Mouse (Mus musculus) liver, postnatal 0 days (tissue): ENCODE measurements around the gene Col8a2. TPM values are rescaled to one million over a fixed set of nuclear protein-coding genes. Genes with fewer than 3 reads are reported as not detected.

ENCODE experiments used
- ATAC-seq: fragments of 200-750 bp; cut with Nextera tagmentation; 2 replicates; pipeline ENCODE4 v1.8.0; 2017; ENCODE audit warnings: mild to moderate bottlenecking, moderate library complexity
- DNase-seq: peaks from one replicate; pipeline ENCODE4 v3.0.0-alpha.2; 2016
- H3K27ac ChIP-seq: fragments of 300-500 bp; sonication (generic); 2 replicates; pipeline ENCODE4 v1.5.1; 2014; ENCODE audit warnings: antibody characterized with exemption, moderate library complexity, mild to moderate bottlenecking, low read depth
- H3K27me3 ChIP-seq: fragments of 300-500 bp; sonication (generic); 2 replicates; pipeline ENCODE4 v1.6.1; 2014; ENCODE audit warnings: low read length, control low read depth, mixed read lengths; ENCODE audit not compliant: insufficient read depth
- H3K36me3 ChIP-seq: fragments of 300-500 bp; sonication (generic); replicated peaks from 2 replicates; pipeline ENCODE4 v1.6.1; 2014; ENCODE audit warnings: mild to moderate bottlenecking, control low read depth, low read length, moderate library complexity, mixed read lengths; ENCODE audit not compliant: insufficient read depth
- H3K4me1 ChIP-seq: fragments of 300-500 bp; sonication (generic); 2 replicates; pipeline ENCODE4 v1.6.1; 2014; ENCODE audit warnings: antibody characterized with exemption, mild to moderate bottlenecking, control low read depth; ENCODE audit not compliant: insufficient read depth
- H3K4me2 ChIP-seq: fragments of 300-500 bp; sonication (generic); 2 replicates; pipeline ENCODE4 v1.6.1; 2014; ENCODE audit warnings: low read depth, mild to moderate bottlenecking, low read length, moderate library complexity, mixed read lengths
- H3K4me3 ChIP-seq: fragments of 300-500 bp; sonication (generic); 2 replicates; pipeline ENCODE4 v1.5.1; 2014; ENCODE audit warnings: low read depth, low read length
- H3K9ac ChIP-seq: fragments of 300-500 bp; sonication (generic); replicated peaks from 2 replicates; pipeline ENCODE4 v1.6.1; 2014; ENCODE audit warnings: mild to moderate bottlenecking, moderate library complexity
- H3K9me3 ChIP-seq: fragments of 300-500 bp; sonication (generic); 2 replicates; pipeline ENCODE4 v1.6.1; 2016; ENCODE audit warnings: mild to moderate bottlenecking, control low read depth, low read length, mixed read lengths
- CTCF ChIP-seq: sonication (generic); IDR thresholded peaks from 2 replicates; pipeline ENCODE4 v1.5.1; 2016; ENCODE audit warnings: antibody characterized with exemption, low read depth
- EP300 ChIP-seq: IDR thresholded peaks from 2 replicates; pipeline ENCODE4 v1.6.1; 2016; ENCODE audit warnings: antibody characterized with exemption, low read depth, mild to moderate bottlenecking
- WGBS: fragments of 180-500 bp; shearing (Covaris S2); extraction: QIAGEN DNeasy Blood & Tissue Kit; methylation state at CpG from one replicate; pipeline ENCODE4 v1.1.7; 2014; ENCODE audit not compliant: insufficient replicate concordance; 5-methylcytosine and 5-hydroxymethylcytosine counted together
- polyA plus RNA-seq: library from polyadenylated mRNA; unstranded; fragments of >200 nt; fragmentation: Nextera tagmentation; extraction: Ambion mirVana; gene quantifications from 2 replicates; pipeline ENCODE4 v1.2.1, GENCODE M21; 2015

Col8a2 gene
- polyA plus RNA-seq, 1 experiment from 2014 or later, result 0.25 TPM

DNA sequence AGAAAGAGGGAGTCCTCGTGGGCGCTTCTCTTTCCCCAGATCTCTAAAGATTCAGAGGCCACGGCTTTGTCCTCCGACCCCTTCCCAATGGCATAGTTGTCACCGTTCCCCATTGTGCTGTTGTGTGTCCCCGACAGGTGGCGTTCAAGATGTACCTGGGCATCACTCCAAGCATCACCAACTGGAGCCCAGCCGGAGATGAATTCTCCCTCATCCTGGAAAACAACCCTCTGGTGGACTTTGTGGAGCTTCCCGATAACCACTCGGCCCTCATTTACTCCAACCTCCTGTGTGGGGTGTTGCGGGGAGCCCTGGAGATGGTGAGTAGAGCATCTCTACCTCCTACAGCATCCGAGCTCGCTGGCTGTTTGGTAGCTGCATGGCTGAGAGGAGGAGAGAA, 12.8 kb upstream of the Col8a2 start:
- no peak for ATAC-seq
- no peaks in the 10 kb centered on the region for H3K9me3 ChIP-seq
- 92% methylated on average over 13 of the region's 13 CpGs for WGBS
- H3K9ac ChIP-seq, result no peak overlapping the region
- no peaks in the 10 kb centered on the region for H3K27me3 ChIP-seq
- no peak overlapping the region for H3K4me3 ChIP-seq
- H3K36me3 ChIP-seq, result peaks cover 12% of the 10 kb centered on the region
- H3K27ac ChIP-seq, result no peak overlapping the region
- TF ChIP-seq CTCF (no peak), EP300 (no peak)
- H3K4me1 ChIP-seq, result no peaks in the 10 kb centered on the region
- H3K4me2 ChIP-seq, result no peak overlapping the region
- DNase-seq, result no peak

DNA sequence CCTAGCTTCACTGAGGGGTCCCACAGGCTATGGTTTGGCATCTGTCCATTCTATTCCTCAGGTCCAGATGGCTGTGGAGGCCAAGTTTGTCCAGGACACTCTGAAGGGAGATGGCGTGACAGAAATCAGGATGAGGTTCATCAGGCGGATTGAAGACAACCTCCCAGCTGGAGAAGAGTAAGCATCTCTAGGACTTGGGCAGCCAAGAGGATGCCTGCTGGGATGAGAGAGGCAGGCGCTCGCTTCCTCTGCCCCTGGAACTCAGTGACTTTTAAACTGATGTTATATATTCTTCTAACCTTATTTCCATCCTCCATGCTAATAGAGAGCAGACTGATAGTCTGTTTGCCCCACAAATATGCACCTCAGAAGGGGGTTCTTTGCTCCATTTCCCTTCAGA, 11.5 kb upstream of the Col8a2 start:
- ATAC-seq, result no peak
- Histone ChIP-seq H3K9ac (no peak overlapping the region), H3K4me3 (no peak overlapping the region), H3K27ac (no peak overlapping the region), H3K27me3 (no peaks in the 10 kb centered on the region), H3K4me1 (no peaks in the 10 kb centered on the region), H3K9me3 (no peaks in the 10 kb centered on the region), H3K4me2 (no peak overlapping the region), H3K36me3 (peaks cover 12% of the 10 kb centered on the region)
- 78% methylated on average over 4 of the region's 4 CpGs for WGBS
- DNase-seq, result no peak
- TF ChIP-seq EP300 (no peak), CTCF (no peak)

DNA sequence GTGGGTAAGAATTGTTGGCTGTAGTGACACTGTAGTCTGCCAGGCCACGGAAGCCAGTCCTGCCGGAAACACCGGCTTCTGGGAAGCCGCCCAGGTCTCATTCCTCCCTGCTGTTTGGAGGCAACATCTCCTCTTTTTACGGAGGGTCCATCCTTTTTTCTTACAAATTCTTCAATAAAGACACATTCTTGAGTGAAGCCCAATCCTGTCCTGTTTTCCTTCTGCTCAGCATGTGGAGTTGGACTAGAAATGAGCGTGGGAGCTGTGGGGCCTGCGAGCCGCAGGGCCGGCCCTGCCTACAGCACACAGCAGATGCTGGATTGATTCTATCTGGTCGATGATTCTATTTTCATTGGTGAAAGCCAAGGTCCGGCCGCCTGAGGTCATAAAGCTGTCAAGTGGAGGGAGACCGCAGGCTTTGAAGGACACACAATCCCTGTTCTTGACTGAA, 10.9 kb upstream of the Col8a2 start:
- TF ChIP-seq EP300, result no peak
- TF ChIP-seq CTCF, result no peak
- WGBS, result 88% methylated on average over 13 of the region's 13 CpGs
- Histone ChIP-seq H3K9ac (no peak overlapping the region), H3K36me3 (peaks cover 12% of the 10 kb centered on the region), H3K27me3 (no peaks in the 10 kb centered on the region), H3K4me1 (no peaks in the 10 kb centered on the region), H3K4me2 (no peak overlapping the region), H3K4me3 (no peak overlapping the region), H3K27ac (no peak overlapping the region), H3K9me3 (no peaks in the 10 kb centered on the region)
- no peak for ATAC-seq
- no peak for DNase-seq

DNA sequence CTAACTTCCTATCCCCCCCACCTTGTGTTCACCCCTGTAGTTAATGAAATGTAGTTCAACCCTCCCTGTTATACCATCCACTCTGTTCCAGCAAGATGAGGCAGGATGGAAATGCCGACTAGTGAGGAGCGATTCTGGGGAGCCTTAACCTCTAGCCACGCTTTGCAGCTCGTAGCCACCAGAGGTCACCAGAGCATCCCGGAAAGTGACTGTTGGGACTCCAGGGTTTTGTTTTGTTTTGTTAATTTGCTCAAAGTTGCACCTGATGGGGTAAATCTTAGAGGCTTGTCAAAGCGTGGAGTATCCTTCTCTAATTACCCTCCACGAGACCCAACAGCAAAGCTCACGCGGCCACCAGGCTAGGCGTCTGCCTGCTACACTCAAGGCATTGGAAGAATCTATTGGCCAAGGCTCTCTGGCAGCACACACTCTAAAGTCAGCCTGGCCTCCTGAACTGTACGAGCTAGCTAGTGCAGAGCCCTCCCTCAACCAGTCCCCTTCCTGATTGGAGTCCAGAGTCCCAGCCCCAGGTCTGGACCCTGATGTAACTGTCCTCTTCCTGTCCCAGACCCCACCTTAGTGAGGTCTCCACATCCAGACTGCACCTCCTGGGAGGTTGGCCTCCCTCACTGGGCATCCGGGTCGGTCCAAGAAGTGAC, 8.6 kb upstream of the Col8a2 start:
- DNase-seq (peak; percentile 66), ATAC-seq (peak; percentile 55; the same call in 1 of the 2 replicates)
- Histone ChIP-seq H3K27ac (no peak overlapping the region), H3K4me1 (no peaks in the 10 kb centered on the region), H3K36me3 (peaks cover 9% of the 10 kb centered on the region), H3K27me3 (0 out of 2 replicates have a peak, but pooled peaks cover under 1% of the 10 kb centered on the region), H3K9ac (no peak overlapping the region), H3K9me3 (no peaks in the 10 kb centered on the region), H3K4me2 (peak overlapping the region; percentile 38; the same call in 1 of the 2 replicates), H3K4me3 (no peak overlapping the region)
- 13% methylated on average over 13 of the region's 13 CpGs for WGBS
- TF ChIP-seq CTCF, result peak; percentile 78
- no peak for TF ChIP-seq EP300

DNA sequence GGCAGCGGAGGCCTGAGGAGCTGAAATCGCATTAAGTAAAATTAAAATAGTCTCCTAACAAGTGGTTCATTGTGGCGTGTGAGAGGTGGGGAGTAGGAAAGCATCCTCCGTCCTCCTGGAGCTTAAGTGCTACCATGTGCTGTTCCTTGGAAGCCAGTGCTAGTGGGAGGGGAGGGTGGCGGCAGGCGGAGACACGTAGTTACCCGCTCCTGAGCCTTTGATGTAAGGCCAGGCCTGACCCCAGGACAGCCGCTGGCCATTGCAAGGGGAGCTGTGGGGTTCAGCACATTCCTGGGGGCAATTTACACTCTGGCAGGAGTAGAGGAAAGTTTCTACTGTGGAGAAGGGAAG, 8.1 kb upstream of the Col8a2 start:
- ATAC-seq (no peak), DNase-seq (no peak)
- Histone ChIP-seq H3K4me3 (no peak overlapping the region), H3K36me3 (peaks cover 9% of the 10 kb centered on the region), H3K27ac (no peak overlapping the region), H3K9ac (no peak overlapping the region), H3K4me1 (no peaks in the 10 kb centered on the region), H3K27me3 (0 out of 2 replicates have a peak, but pooled peaks cover 4% of the 10 kb centered on the region), H3K9me3 (no peaks in the 10 kb centered on the region), H3K4me2 (no peak overlapping the region)
- TF ChIP-seq EP300 (no peak), CTCF (no peak)
- WGBS, result 67% methylated on average over 9 of the region's 9 CpGs

DNA sequence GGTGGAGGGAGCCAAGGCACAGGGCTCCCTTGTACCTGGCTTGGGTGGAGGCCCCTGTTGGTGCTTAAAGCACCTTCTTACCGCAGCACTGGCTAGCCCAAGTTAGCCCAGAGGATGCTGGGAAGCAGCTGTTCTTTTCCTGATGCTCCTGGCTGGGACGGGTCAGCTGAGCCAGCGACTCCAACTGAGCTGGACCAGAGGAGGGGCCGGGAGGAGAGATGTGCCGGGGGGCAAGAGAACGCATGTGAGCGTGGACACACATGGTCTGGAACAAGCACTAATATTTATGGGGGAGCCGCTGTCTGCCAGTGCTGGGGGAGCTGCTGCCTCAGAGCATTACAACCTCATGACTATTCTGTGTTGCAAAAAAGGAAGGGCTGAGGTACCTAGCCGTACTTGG, 7.6 kb upstream of the Col8a2 start:
- 79% methylated on average over 9 of the region's 9 CpGs for WGBS
- Histone ChIP-seq H3K4me2 (no peak overlapping the region), H3K4me3 (no peak overlapping the region), H3K27me3 (peaks cover 7% of the 10 kb centered on the region; the same call in 1 of the 2 replicates), H3K9me3 (no peaks in the 10 kb centered on the region), H3K36me3 (peaks cover 5% of the 10 kb centered on the region), H3K9ac (no peak overlapping the region), H3K4me1 (no peaks in the 10 kb centered on the region), H3K27ac (no peak overlapping the region)
- DNase-seq (no peak), ATAC-seq (no peak)
- TF ChIP-seq CTCF (no peak), EP300 (no peak)
